Mouse (Mus musculus): Measurements from ENCODE around the gene Ctrc.

Ctrc gene

GRCm38 (mm10) chr4:141845999-141846398 is at the start of gene Ctrc:
Gene Ctrc (minus strand): TSS chr4:141846359.
- peak; percentile 74 for DNase-seq

GRCm38 (mm10) chr4:141895772-141896171 is 49.6 kb upstream of the Ctrc start:
- DNase-seq = peak; percentile 92

- no peak for DNase-seq
Measured at GRCm38 (mm10) chr4:141893157-141893784, 47.1 kb upstream of the Ctrc start.

- DNase-seq = no peak
Measured at GRCm38 (mm10) chr4:141886385-141886968, 40.3 kb upstream of the Ctrc start.

GRCm38 (mm10) chr4:141885451-141885850 is 39.3 kb upstream of the Ctrc start:
- no peak for DNase-seq

GRCm38 (mm10) chr4:141882858-141883257 is 36.7 kb upstream of the Ctrc start:
- DNase-seq = no peak

- peak; percentile 94 for DNase-seq
Measured at GRCm38 (mm10) chr4:141881950-141882349, 35.8 kb upstream of the Ctrc start.

- DNase-seq = peak; percentile 93
Measured at GRCm38 (mm10) chr4:141881289-141881914, 35.2 kb upstream of the Ctrc start.

- no peak for DNase-seq
Measured at GRCm38 (mm10) chr4:141879875-141880274, 33.7 kb upstream of the Ctrc start.

GRCm38 (mm10) chr4:141879074-141879473 is 32.9 kb upstream of the Ctrc start:
- DNase-seq = no peak

- DNase-seq = no peak
Measured at GRCm38 (mm10) chr4:141878621-141879020, 32.5 kb upstream of the Ctrc start.

- DNase-seq = no peak
Measured at GRCm38 (mm10) chr4:141875481-141876108, 29.4 kb upstream of the Ctrc start.

GRCm38 (mm10) chr4:141874601-141875460 is 28.7 kb upstream of the Ctrc start, which contains the start of gene Efhd2:
Gene Efhd2 (minus strand): TSS chr4:141874920.
- peak; percentile 99 for DNase-seq

- DNase-seq = peak; percentile 94
Measured at GRCm38 (mm10) chr4:141874111-141874600, 28.0 kb upstream of the Ctrc start.

- peak; percentile 98 for DNase-seq
Measured at GRCm38 (mm10) chr4:141872977-141873376, 26.8 kb upstream of the Ctrc start.

GRCm38 (mm10) chr4:141871909-141872308 is 25.8 kb upstream of the Ctrc start:
- DNase-seq = peak; percentile 98

- DNase-seq = peak; percentile 95
Measured at GRCm38 (mm10) chr4:141871333-141871725, 25.2 kb upstream of the Ctrc start.

- DNase-seq = peak; percentile 99
Measured at GRCm38 (mm10) chr4:141870666-141871332, 24.6 kb upstream of the Ctrc start.

GRCm38 (mm10) chr4:141869436-141870215 is 23.5 kb upstream of the Ctrc start:
- peak; percentile 94 for DNase-seq

- peak; percentile 94 for DNase-seq
Measured at GRCm38 (mm10) chr4:141868051-141868450, 21.9 kb upstream of the Ctrc start.

GRCm38 (mm10) chr4:141867498-141867897 is 21.3 kb upstream of the Ctrc start:
- DNase-seq = peak; percentile 97
